Mouse (Mus musculus): Measurements from ENCODE around the gene Galnt16. TPM values are rescaled to one million over a fixed set of nuclear protein-coding genes. Genes with fewer than 3 reads are reported as not detected.
A peak's percentile ranks its signal among the peaks of the same experiment; 100 is the strongest.

Gene Galnt16
- polyA plus RNA-seq, 1 experiment from 2014 or later = 6.0 TPM

DNA sequence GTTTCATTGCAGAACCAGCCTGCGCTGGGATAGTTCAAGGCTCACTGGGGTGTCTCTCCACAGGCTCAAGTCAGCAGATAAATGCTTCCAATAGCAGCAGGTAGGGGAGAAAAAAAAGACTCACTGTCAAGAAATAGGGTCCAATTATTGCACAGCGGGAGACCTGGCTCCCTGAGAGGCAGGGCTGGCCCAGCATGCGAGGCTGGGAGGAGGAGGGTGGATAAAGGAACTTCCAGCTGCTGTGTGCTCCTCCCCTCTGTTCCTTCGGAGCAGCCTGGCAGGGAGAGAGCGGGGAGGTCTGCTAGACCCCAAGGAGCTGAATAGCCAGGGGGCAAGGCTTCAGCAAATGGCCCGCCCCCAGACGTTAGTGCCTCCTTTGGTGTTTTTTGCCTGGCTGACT is 7.4 kb downstream of the Galnt16 start:
- 47% methylated on average over 7 of the region's 7 CpGs for WGBS

DNA sequence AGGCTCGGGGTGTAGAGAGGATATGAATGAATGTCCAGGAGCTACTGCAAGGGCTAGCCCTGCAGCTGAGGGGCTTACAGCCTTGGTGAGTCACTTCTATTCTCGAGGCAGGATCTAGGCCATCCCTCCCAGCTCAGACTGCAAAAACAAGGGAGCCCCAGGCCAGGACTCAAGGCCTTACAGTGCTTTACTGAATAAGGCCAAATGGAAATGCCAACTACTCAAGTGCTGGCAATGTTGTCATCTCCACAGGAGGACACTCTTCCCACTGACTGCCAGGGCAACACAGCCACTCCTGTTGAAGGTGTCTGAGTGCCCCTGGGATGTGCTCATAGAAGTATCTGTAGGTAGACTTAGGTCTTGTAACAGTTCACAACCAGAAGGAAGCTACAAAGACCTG is 8.4 kb downstream of the Galnt16 start:
- WGBS = 70% methylated on average over 2 of the region's 2 CpGs
- H3K36me3 ChIP-seq (ENCODE audit: control insufficient read depth, insufficient read depth) = no peaks in the 10 kb centered on the region
- peaks cover 4% of the 10 kb centered on the region; the same call in 1 of the 2 replicates for H3K27me3 ChIP-seq (ENCODE audit: control insufficient read depth, insufficient read depth, low read length)
- H3K9ac ChIP-seq (ENCODE audit: low read length) = no peak overlapping the region
- no peak for ATAC-seq (replicated peaks; ENCODE audit: extremely low read depth, insufficient read depth, low FRiP score)
- H3K27ac ChIP-seq (ENCODE audit: low read length) = no peak overlapping the region
- no peak overlapping the region for H3K4me3 ChIP-seq (ENCODE audit: low read length)
- H3K4me1 ChIP-seq (ENCODE audit: control insufficient read depth, insufficient read depth, low read length) = no peaks in the 10 kb centered on the region; the same call in 1 of the 2 replicates
- no peak overlapping the region for H3K4me2 ChIP-seq (ENCODE audit: low read depth, low read length)
- H3K9me3 ChIP-seq (replicated peaks; ENCODE audit: control insufficient read depth, low read length) = no peaks in the 10 kb centered on the region

More for the DNA sequence above, 7.4 kb downstream of the Galnt16 start:
- no peaks in the 10 kb centered on the region for H3K36me3 ChIP-seq (ENCODE audit: control insufficient read depth, insufficient read depth)
- H3K9ac ChIP-seq (ENCODE audit: low read length) = no peak overlapping the region
- no peak overlapping the region for H3K4me2 ChIP-seq (ENCODE audit: low read depth, low read length)
- no peak for ATAC-seq (replicated peaks; ENCODE audit: extremely low read depth, insufficient read depth, low FRiP score)
- H3K27me3 ChIP-seq (ENCODE audit: control insufficient read depth, insufficient read depth, low read length) = peaks cover 13% of the 10 kb centered on the region
- H3K27ac ChIP-seq (ENCODE audit: low read length) = no peak overlapping the region
- no peak overlapping the region for H3K4me3 ChIP-seq (ENCODE audit: low read length)
- H3K4me1 ChIP-seq (ENCODE audit: control insufficient read depth, insufficient read depth, low read length) = no peaks in the 10 kb centered on the region; the same call in 1 of the 2 replicates
- no peaks in the 10 kb centered on the region for H3K9me3 ChIP-seq (replicated peaks; ENCODE audit: control insufficient read depth, low read length)

DNA sequence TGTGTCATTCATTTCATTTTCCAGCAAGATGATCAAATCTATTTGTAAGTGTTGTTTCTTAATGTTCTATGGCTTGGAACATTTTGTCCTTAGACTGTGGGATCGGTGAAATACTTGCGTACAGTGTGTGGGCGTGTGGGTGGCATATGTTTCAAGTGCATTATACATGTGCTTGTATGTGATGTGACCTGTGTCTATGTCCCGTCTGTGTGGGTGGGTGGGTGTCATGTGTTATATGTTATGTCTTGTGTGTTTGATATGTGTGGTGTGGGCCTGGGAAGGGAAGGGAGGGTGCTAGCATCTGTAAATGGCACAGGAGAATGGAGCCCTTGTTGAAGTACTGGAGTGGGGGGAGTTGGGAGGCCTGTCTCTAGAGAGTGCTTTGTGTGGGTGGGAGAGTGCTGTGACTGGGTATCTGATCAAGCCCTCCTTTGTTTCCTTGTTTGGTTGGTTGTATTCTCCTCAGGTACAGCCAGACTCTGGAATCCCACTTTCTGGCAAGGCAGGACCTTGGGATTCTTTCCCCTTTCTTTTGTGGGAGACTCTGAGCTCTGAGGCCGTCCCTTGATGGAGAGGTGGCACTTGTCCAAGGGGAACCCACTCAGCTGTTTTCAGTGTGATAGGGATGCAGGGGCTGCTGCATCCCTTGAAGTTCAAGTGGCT is 9.8 kb downstream of the Galnt16 start:
- no peaks in the 10 kb centered on the region for H3K36me3 ChIP-seq (ENCODE audit: control insufficient read depth, insufficient read depth)
- H3K27me3 ChIP-seq (ENCODE audit: control insufficient read depth, insufficient read depth, low read length) = no peaks in the 10 kb centered on the region
- ATAC-seq (replicated peaks; ENCODE audit: extremely low read depth, insufficient read depth, low FRiP score) = no peak
- H3K9me3 ChIP-seq (replicated peaks; ENCODE audit: control insufficient read depth, low read length) = no peaks in the 10 kb centered on the region
- H3K4me2 ChIP-seq (ENCODE audit: low read depth, low read length) = no peak overlapping the region
- H3K4me1 ChIP-seq (ENCODE audit: control insufficient read depth, insufficient read depth, low read length) = peaks cover 2% of the 10 kb centered on the region; the same call in 1 of the 2 replicates
- no peak overlapping the region for H3K9ac ChIP-seq (ENCODE audit: low read length)
- H3K27ac ChIP-seq (ENCODE audit: low read length) = no peak overlapping the region
- 75% methylated on average over 5 of the region's 5 CpGs for WGBS
- no peak overlapping the region for H3K4me3 ChIP-seq (ENCODE audit: low read length)

DNA sequence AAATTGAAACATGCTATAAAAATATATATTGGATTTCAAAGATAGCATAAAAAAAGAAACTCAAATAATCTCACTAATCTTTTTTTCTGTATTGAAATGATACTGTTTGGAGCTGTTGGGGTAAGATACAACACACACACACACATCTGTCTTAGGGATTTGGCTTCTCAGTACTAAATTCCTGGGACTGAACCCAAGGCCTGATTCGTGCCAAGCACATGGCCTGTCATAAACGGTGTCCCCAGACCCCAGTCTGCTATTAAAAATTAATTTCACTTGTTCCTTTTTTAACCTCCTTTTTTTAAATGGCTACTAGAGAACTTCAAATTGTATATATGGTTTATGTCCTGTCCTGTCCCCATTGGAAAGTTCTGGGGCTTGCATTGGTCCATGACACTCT is 12.0 kb downstream of the Galnt16 start:
- no peak overlapping the region for H3K4me3 ChIP-seq (ENCODE audit: low read length)
- peaks cover 2% of the 10 kb centered on the region; the same call in 1 of the 2 replicates for H3K4me1 ChIP-seq (ENCODE audit: control insufficient read depth, insufficient read depth, low read length)
- no peak overlapping the region for H3K9ac ChIP-seq (ENCODE audit: low read length)
- no peaks in the 10 kb centered on the region for H3K36me3 ChIP-seq (ENCODE audit: control insufficient read depth, insufficient read depth)
- WGBS = 67% methylated on average over 2 of the region's 2 CpGs
- no peak for ATAC-seq (replicated peaks; ENCODE audit: extremely low read depth, insufficient read depth, low FRiP score)
- H3K9me3 ChIP-seq (replicated peaks; ENCODE audit: control insufficient read depth, low read length) = no peaks in the 10 kb centered on the region
- no peaks in the 10 kb centered on the region for H3K27me3 ChIP-seq (ENCODE audit: control insufficient read depth, insufficient read depth, low read length)
- no peak overlapping the region for H3K27ac ChIP-seq (ENCODE audit: low read length)
- H3K4me2 ChIP-seq (ENCODE audit: low read depth, low read length) = no peak overlapping the region

DNA sequence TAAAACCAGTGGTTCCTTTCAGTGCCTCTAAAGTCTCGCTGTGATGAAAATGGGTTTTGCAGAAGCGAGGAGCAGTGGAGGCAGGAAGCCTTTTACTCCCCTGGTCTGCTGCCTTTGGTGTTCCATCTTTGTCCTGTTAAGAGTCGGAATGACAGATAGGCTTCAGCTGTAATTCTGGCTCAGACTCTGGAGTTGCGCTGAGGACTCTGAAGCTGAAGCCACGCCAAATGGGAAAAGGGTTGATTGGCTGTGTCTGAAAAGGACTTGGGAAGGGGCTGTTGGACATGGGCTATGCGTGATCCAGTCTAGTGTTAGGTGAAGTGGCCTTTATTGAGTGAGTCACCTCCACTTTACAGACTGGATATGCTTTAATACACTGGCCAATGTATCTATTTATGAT is 12.6 kb downstream of the Galnt16 start:
- Histone ChIP-seq H3K9me3 (replicated peaks; ENCODE audit: control insufficient read depth, low read length) (no peaks in the 10 kb centered on the region), H3K36me3 (ENCODE audit: control insufficient read depth, insufficient read depth) (no peaks in the 10 kb centered on the region), H3K4me2 (ENCODE audit: low read depth, low read length) (no peak overlapping the region), H3K27me3 (ENCODE audit: control insufficient read depth, insufficient read depth, low read length) (no peaks in the 10 kb centered on the region), H3K9ac (ENCODE audit: low read length) (no peak overlapping the region), H3K4me3 (ENCODE audit: low read length) (no peak overlapping the region), H3K4me1 (ENCODE audit: control insufficient read depth, insufficient read depth, low read length) (peaks cover 2% of the 10 kb centered on the region; the same call in 1 of the 2 replicates), H3K27ac (ENCODE audit: low read length) (no peak overlapping the region)
- ATAC-seq (replicated peaks; ENCODE audit: extremely low read depth, insufficient read depth, low FRiP score) = no peak
- WGBS = 57% methylated on average over 6 of the region's 6 CpGs

DNA sequence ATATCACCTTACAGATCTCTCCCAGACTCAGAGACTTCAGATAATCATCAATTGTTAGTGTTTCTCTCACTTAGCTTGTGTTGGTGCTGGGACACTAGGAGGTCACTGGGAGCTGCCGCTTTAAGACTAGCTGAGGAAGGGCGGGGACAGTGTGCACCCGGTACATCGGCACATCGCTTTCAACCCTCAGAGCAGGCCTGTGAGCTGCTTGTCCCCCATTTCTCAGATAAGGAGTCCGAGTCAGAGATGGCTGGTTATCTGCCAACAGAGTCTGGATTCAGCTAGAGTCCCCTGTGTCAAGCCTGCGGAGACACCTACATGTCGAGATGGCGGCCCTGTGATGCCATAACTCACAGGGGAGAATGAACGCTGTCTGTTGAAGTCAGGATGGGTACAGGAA is 13.5 kb downstream of the Galnt16 start:
- WGBS = 40% methylated on average over 10 of the region's 10 CpGs
- ATAC-seq (replicated peaks; ENCODE audit: extremely low read depth, insufficient read depth, low FRiP score) = no peak; the same call in 1 of the 2 replicates
- Histone ChIP-seq H3K36me3 (ENCODE audit: control insufficient read depth, insufficient read depth) (no peaks in the 10 kb centered on the region), H3K4me3 (ENCODE audit: low read length) (no peak overlapping the region), H3K4me2 (ENCODE audit: low read depth, low read length) (no peak overlapping the region), H3K9me3 (replicated peaks; ENCODE audit: control insufficient read depth, low read length) (no peaks in the 10 kb centered on the region), H3K4me1 (ENCODE audit: control insufficient read depth, insufficient read depth, low read length) (peaks cover 2% of the 10 kb centered on the region; the same call in 1 of the 2 replicates), H3K27ac (ENCODE audit: low read length) (no peak overlapping the region), H3K9ac (ENCODE audit: low read length) (0 out of 2 replicates have a peak overlapping the region, but pooled peaks have one; percentile 8), H3K27me3 (ENCODE audit: control insufficient read depth, insufficient read depth, low read length) (no peaks in the 10 kb centered on the region)

DNA sequence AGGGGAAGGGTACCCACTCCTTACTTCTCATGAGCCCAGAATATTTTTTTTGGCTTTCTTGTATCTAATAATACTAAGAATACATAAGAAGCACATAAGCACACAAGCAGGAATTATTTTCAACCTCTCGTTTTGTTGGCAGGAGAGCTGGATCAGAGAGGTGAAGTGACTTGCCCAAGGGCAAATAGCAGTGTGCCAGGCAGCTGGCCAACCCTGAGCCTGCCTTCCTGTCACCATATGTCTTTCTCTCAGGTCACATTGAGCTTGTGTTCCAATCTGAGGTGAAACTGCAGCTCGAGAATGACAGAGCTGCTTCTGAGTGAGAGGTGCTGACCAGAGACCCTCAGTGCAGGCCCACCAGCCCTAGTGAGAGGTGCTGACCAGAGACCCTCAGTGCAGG is 15.8 kb downstream of the Galnt16 start:
- ATAC-seq (replicated peaks; ENCODE audit: extremely low read depth, insufficient read depth, low FRiP score) = no peak

DNA sequence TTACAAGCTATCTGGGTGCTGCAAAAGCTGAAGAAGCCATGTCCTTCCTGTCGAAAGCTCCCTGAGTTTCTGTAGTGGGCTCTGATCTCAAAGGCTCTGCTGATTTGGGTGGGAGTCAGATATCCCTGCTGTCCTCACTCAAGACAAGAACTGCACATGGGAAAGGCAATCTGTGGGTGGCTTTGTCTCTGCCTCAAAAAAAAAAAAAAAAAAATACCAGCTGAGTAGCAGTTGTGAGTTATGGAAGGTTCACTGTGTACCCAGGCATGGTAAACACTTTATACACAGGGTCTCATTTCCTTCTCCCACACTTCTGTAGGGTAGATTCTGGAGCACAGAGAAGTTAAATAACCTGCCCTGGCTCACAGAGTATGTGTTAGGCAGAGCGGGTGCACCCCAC is 19.2 kb downstream of the Galnt16 start:
- ATAC-seq (replicated peaks; ENCODE audit: extremely low read depth, insufficient read depth, low FRiP score) = no peak
- Histone ChIP-seq H3K4me3 (ENCODE audit: low read length) (no peak overlapping the region), H3K27me3 (ENCODE audit: control insufficient read depth, insufficient read depth, low read length) (no peaks in the 10 kb centered on the region), H3K4me2 (ENCODE audit: low read depth, low read length) (no peak overlapping the region), H3K9ac (ENCODE audit: low read length) (no peak overlapping the region), H3K36me3 (ENCODE audit: control insufficient read depth, insufficient read depth) (no peaks in the 10 kb centered on the region), H3K9me3 (replicated peaks; ENCODE audit: control insufficient read depth, low read length) (no peaks in the 10 kb centered on the region), H3K4me1 (ENCODE audit: control insufficient read depth, insufficient read depth, low read length) (no peaks in the 10 kb centered on the region), H3K27ac (ENCODE audit: low read length) (no peak overlapping the region)
- 69% methylated on average over 2 of the region's 2 CpGs for whole genome bisulfite sequencing

More for the DNA sequence above, 15.8 kb downstream of the Galnt16 start:
- Histone ChIP-seq H3K27me3 (ENCODE audit: control insufficient read depth, insufficient read depth, low read length) (no peaks in the 10 kb centered on the region), H3K4me3 (ENCODE audit: low read length) (no peak overlapping the region), H3K27ac (ENCODE audit: low read length) (no peak overlapping the region), H3K36me3 (ENCODE audit: control insufficient read depth, insufficient read depth) (no peaks in the 10 kb centered on the region), H3K4me2 (ENCODE audit: low read depth, low read length) (no peak overlapping the region), H3K9ac (ENCODE audit: low read length) (no peak overlapping the region), H3K4me1 (ENCODE audit: control insufficient read depth, insufficient read depth, low read length) (peaks cover 2% of the 10 kb centered on the region; the same call in 1 of the 2 replicates), H3K9me3 (replicated peaks; ENCODE audit: control insufficient read depth, low read length) (no peaks in the 10 kb centered on the region)
- 45% methylated on average over 2 of the region's 2 CpGs for WGBS

DNA sequence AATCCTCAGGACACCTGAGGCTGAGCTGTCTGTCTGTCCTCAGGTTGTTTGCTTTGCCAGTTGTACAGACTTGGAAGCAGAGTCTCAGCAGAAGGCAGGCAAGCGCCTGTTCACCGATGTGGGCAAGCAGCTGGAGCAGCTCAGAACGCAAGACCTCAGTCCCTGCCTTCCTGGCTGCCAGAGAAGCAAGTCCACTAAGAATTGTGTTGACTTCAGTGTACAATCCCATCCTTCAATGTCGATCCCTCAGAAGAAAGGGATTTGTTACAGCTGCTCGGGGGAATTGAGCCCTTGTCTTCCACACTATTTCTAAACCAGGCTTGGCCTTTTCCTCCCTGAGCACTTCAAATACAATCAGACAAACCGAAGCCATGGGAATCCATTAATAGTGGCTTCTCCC is 20.2 kb downstream of the Galnt16 start:
- ATAC-seq (replicated peaks; ENCODE audit: extremely low read depth, insufficient read depth, low FRiP score) = no peak
- Histone ChIP-seq H3K27ac (ENCODE audit: low read length) (no peak overlapping the region), H3K9ac (ENCODE audit: low read length) (no peak overlapping the region), H3K9me3 (replicated peaks; ENCODE audit: control insufficient read depth, low read length) (no peaks in the 10 kb centered on the region), H3K4me1 (ENCODE audit: control insufficient read depth, insufficient read depth, low read length) (no peaks in the 10 kb centered on the region), H3K4me2 (ENCODE audit: low read depth, low read length) (no peak overlapping the region), H3K4me3 (ENCODE audit: low read length) (no peak overlapping the region), H3K27me3 (ENCODE audit: control insufficient read depth, insufficient read depth, low read length) (no peaks in the 10 kb centered on the region), H3K36me3 (ENCODE audit: control insufficient read depth, insufficient read depth) (no peaks in the 10 kb centered on the region)
- 51% methylated on average over 6 of the region's 6 CpGs for WGBS

Data from heart, embryonic 16.5 days (tissue).